ENCODE assay signal across 8 mouse cellular contexts in the genomic region with DNA sequence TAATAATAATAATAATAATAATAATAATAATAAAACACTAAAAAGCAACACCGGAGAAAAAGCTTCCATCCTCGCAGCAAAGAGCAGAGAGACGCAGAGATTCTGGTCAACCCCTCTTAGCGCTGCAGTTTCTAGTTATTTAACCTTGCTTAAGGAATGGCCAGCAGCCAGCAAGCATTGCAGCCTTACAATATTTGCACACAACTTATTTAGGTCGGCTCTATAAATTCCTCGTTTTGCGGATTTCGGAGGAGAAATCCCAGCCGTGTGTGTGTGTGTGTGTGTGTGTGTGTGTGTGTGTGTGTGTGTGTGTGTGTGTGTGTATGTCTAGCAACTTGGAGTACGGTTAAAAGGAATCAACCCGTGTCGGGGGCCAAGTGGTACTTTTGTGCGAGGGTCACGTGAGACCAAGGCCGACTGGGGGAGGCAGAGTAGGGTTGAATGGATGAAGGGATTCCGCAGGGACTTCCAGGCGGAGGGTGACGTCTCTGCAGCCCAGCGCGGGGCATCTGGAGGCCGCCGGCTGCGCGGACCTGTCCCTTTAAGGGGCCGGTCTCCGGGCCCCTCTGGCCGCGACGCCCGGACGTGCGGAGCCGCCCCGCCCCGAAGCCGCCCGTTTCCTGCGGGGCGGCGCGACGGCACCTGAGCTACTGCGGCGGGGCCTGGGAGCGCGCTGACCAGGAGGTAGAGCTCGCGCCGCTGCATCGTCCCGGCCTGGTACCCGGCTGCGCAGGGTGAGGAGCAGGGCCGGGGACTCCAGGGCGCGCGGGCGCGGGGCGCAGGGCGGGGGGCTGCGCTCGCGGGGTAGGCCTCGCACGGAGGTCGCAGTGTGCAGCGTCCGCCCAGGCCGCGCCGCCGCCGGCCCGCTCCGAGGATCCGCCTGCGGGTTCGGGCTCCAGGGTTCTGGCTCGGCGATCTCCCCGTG. TPM values are rescaled to one million over a fixed set of nuclear protein-coding genes. Genes with fewer than 3 reads are reported as not detected.
DNase-seq lines count a peak whose midpoint lies in the region; ATAC-seq and TF ChIP-seq lines count a peak whose summit lies in the region.

No protein-coding gene starts in this region.

- peaks cover 27% of the 10 kb centered on the region for H3K4me1 ChIP-seq in erythroblast, embryonic 14.5 days (ENCODE audit: control insufficient read depth)
- H3K4me1 ChIP-seq in heart, embryonic 13.5 days: peaks cover 33% of the 10 kb centered on the region
- peaks cover 34% of the 10 kb centered on the region for H3K4me1 ChIP-seq in liver, embryonic 12.5 days
- H3K4me1 ChIP-seq in stomach, embryonic 14.5 days (ENCODE audit: control insufficient read depth, insufficient read depth, low read length): peaks cover 12% of the 10 kb centered on the region; the same call in 1 of the 2 replicates

- H3K27ac ChIP-seq in heart, embryonic 13.5 days (replicated peaks): peak overlapping the region; percentile 95
- H3K27ac ChIP-seq in liver, embryonic 12.5 days: peak overlapping the region; percentile 86
- H3K27ac ChIP-seq in stomach, embryonic 14.5 days (ENCODE audit: low read length): peak overlapping the region; percentile 96

- peak overlapping the region; percentile 69 for H3ac ChIP-seq in C2C12 (ENCODE audit: control insufficient read depth, insufficient read length, low read depth)

- peak overlapping the region; percentile 92 for H3K9ac ChIP-seq in heart, embryonic 13.5 days
- peak overlapping the region; percentile 89 for H3K9ac ChIP-seq in liver, embryonic 12.5 days
- H3K9ac ChIP-seq in stomach, embryonic 14.5 days (replicated peaks; ENCODE audit: low read depth, low read length): peak overlapping the region; percentile 91

- H3K4me3 ChIP-seq in C2C12 (ENCODE audit: insufficient read depth, poor library complexity, severe bottlenecking): peak overlapping the region; percentile 91
- H3K4me3 ChIP-seq in erythroblast, embryonic 14.5 days (replicated peaks): peak overlapping the region; percentile 91
- peak overlapping the region; percentile 81 for H3K4me3 ChIP-seq in heart, embryonic 13.5 days
- H3K4me3 ChIP-seq in liver, embryonic 12.5 days: peak overlapping the region; percentile 87
- peak overlapping the region; percentile 98 for H3K4me3 ChIP-seq in stomach, embryonic 14.5 days (ENCODE audit: low read depth, low read length)

- DNase-seq in brain, adult 2 months (ENCODE audit: low read depth, low spot score): peak; percentile 92
- peak; percentile 91 for DNase-seq in kidney, postnatal 10 days
- DNase-seq in natural killer cell, adult 2 months (ENCODE audit: low spot score in 2 of 2): peak; percentile 38 to 46

- H3K4me2 ChIP-seq in heart, embryonic 13.5 days: peak overlapping the region; percentile 76
- H3K4me2 ChIP-seq in liver, embryonic 12.5 days: peak overlapping the region; percentile 97
- peak overlapping the region; percentile 74 for H3K4me2 ChIP-seq in stomach, embryonic 14.5 days (replicated peaks; ENCODE audit: low read depth, low read length)

- no peaks in the 10 kb centered on the region for H3K9me3 ChIP-seq in erythroblast, embryonic 14.5 days (ENCODE audit: control insufficient read depth, low read length)
- H3K9me3 ChIP-seq in heart, embryonic 13.5 days: no peaks in the 10 kb centered on the region
- no peaks in the 10 kb centered on the region for H3K9me3 ChIP-seq in liver, embryonic 12.5 days (replicated peaks)
- no peaks in the 10 kb centered on the region for H3K9me3 ChIP-seq in stomach, embryonic 14.5 days (ENCODE audit: control insufficient read depth, low read depth, low read length)

- no peak for TF ChIP-seq CTCF in C2C12 (IDR thresholded peaks at IDR 0.05; ENCODE audit: control insufficient read depth, insufficient read depth, insufficient read length)

- peaks cover 37% of the 10 kb centered on the region for H3K79me3 ChIP-seq in C2C12 (ENCODE audit: low read depth)

- no peaks in the 10 kb centered on the region for H3K27me3 ChIP-seq in C2C12 (ENCODE audit: control insufficient read depth, insufficient read depth, insufficient read length)
- H3K27me3 ChIP-seq in erythroblast, embryonic 14.5 days (ENCODE audit: control insufficient read depth): peaks cover 20% of the 10 kb centered on the region
- no peaks in the 10 kb centered on the region for H3K27me3 ChIP-seq in heart, embryonic 13.5 days (replicated peaks)
- peaks cover 15% of the 10 kb centered on the region; the same call in 1 of the 2 replicates for H3K27me3 ChIP-seq in liver, embryonic 12.5 days (replicated peaks)
- H3K27me3 ChIP-seq in stomach, embryonic 14.5 days (ENCODE audit: control insufficient read depth, insufficient read depth, low read length): no peaks in the 10 kb centered on the region

- peaks cover 19% of the 10 kb centered on the region for H3K36me3 ChIP-seq in C2C12 (ENCODE audit: control insufficient read depth, insufficient read depth)
- H3K36me3 ChIP-seq in erythroblast, embryonic 14.5 days (ENCODE audit: control insufficient read depth): no peaks in the 10 kb centered on the region
- no peaks in the 10 kb centered on the region for H3K36me3 ChIP-seq in heart, embryonic 13.5 days
- H3K36me3 ChIP-seq in liver, embryonic 12.5 days: no peaks in the 10 kb centered on the region
- H3K36me3 ChIP-seq in stomach, embryonic 14.5 days (ENCODE audit: control insufficient read depth, insufficient read depth, low read length): no peaks in the 10 kb centered on the region

- WGBS in heart, embryonic 13.5 days: under 1% methylated on average over 64 of the region's 82 CpGs
- WGBS in liver, embryonic 12.5 days (ENCODE audit: insufficient replicate concordance): 1% methylated on average over 78 of the region's 82 CpGs
- under 1% methylated on average over 71 of the region's 82 CpGs for WGBS in stomach, embryonic 14.5 days

- ATAC-seq in heart, embryonic 13.5 days (ENCODE audit: extremely low read depth, insufficient number of reproducible peaks, low FRiP score, low TSS enrichment): peak; percentile 85
- peak; percentile 85 for ATAC-seq in liver, embryonic 12.5 days
- ATAC-seq in stomach, embryonic 14.5 days (ENCODE audit: insufficient number of reproducible peaks, insufficient read depth, low FRiP score, low read depth): peak; percentile 94

- peaks cover 45% of the 10 kb centered on the region for H3K79me2 ChIP-seq in C2C12 (ENCODE audit: control insufficient read depth, insufficient read depth)

TF ChIP-seq in C2C12, 6 proteins besides CTCF, POLR2A, EP300 and RAD21:
- TF ChIP-seq MYOD1 (IDR thresholded peaks at IDR 0.05; ENCODE audit: control insufficient read depth, insufficient read length, low read depth) (no peak), USF1 (IDR thresholded peaks at IDR 0.05; ENCODE audit: low read depth) (peak; percentile 60)

RNA-seq across cellular contexts. Expression of gene Ktn1, which starts 0.7 kb away (rescaled TPM):
- polyA plus RNA-seq in C2C12 (2012; fragmentation: generic; extraction: Trizol): 14.8 TPM
- 0.18 and 0.29 TPM in 2 replicates for polyA plus RNA-seq in erythroblast, embryonic 14.5 days (2012)
- polyA plus RNA-seq in heart, embryonic 13.5 days (2015; fragmentation: Nextera tagmentation; extraction: Ambion mirVana): 58.5 and 65.1 TPM in 2 replicates
- polyA plus RNA-seq in liver, embryonic 12.5 days (2016; fragmentation: Nextera tagmentation; extraction: Ambion mirVana): 23.4 and 27.8 TPM in 2 replicates
- polyA plus RNA-seq in stomach, embryonic 14.5 days (2014; fragmentation: Nextera tagmentation; extraction: Ambion mirVana): 93.2 and 94.3 TPM in 2 replicates

Comparison
In these comparisons a context has a peak if more than half of its experiments do, and no peak if none do; other contexts are left out.
1. Peak in every context shown above with its lines: DNase-seq, ATAC-seq, H3K4me3 ChIP-seq and H3K27ac ChIP-seq.
2. DNase-seq: peak in every context shown above with its lines; median percentile 92 in brain, adult 2 months; 91 in kidney, postnatal 10 days; 42 in natural killer cell, adult 2 months.
3. RNA of gene Ktn1, which starts 0.7 kb away (polyA plus RNA-seq): 93.2 to 94.3 TPM in stomach, embryonic 14.5 days, 58.5 to 65.1 TPM in heart, embryonic 13.5 days, 23.4 to 27.8 TPM in liver, embryonic 12.5 days and 14.8 TPM in C2C12 (single experiment); 0.18 to 0.29 TPM in erythroblast, embryonic 14.5 days; every median in the first group is over 10 times any median in the second.